Mouse (Mus musculus): ENCODE results near the gene Tmem254b. TPM values are rescaled to one million over a fixed set of nuclear protein-coding genes. Genes with fewer than 3 reads are reported as not detected.

Gene Tmem254b
- polyA plus RNA-seq (2012; rRNA removed): 26.1 and 26.9 TPM in 2 replicates

GRCm38 (mm10) chr14:26206926-26207247, at the start of gene Tmem254b:
Gene Tmem254b (minus strand): TSS chr14:26207041.

GRCm38 (mm10) chr14:26182380-26182779, 24.5 kb downstream of the Tmem254b start, which contains the start of gene Plac9b:
Gene Plac9b (minus strand): TSS chr14:26182480.

Other genes with a start within 250 kb of the Tmem254b start
- 1.4 and 1.9 TPM in 2 replicates for gene Duxbl1, start 228.5 kb downstream of the Tmem254b start, polyA plus RNA-seq (2012; rRNA removed)
- 308 and 340 TPM in 2 replicates for gene Gm9780, start 164.3 kb downstream of the Tmem254b start, polyA plus RNA-seq (2012; rRNA removed)
- 57.5 and 59.1 TPM in 2 replicates for gene Tmem254c, start 139.7 kb downstream of the Tmem254b start, polyA plus RNA-seq (2012; rRNA removed)
- not detected in 2 replicates for gene Cphx2, start 125.5 kb downstream of the Tmem254b start, polyA plus RNA-seq (2012; rRNA removed)
- 0.25 TPM in 1 of 2 replicates, not detected in the other for gene Cphx3, start 124.7 kb downstream of the Tmem254b start, polyA plus RNA-seq (2012; rRNA removed)
- gene Duxbl2, start 88.7 kb downstream of the Tmem254b start, polyA plus RNA-seq (2012; rRNA removed): 1.2 and 1.4 TPM in 2 replicates
- 36.9 and 40.0 TPM in 2 replicates for gene Plac9b, start 24.6 kb downstream of the Tmem254b start, polyA plus RNA-seq (2012; rRNA removed)
- gene Duxbl3, start 50.9 kb upstream of the Tmem254b start, polyA plus RNA-seq (2012; rRNA removed): 2.1 and 2.8 TPM in 2 replicates

Data from ovary, adult 2 months (tissue).